Mouse (Mus musculus): ENCODE measurements at regions not wholly inside any gene's neighbourhood (a gene's known extent, or its start where the extent isn't known, plus 50 kb on each side); places are given as distances from the start of the nearest gene placed in this dataset.

DNA sequence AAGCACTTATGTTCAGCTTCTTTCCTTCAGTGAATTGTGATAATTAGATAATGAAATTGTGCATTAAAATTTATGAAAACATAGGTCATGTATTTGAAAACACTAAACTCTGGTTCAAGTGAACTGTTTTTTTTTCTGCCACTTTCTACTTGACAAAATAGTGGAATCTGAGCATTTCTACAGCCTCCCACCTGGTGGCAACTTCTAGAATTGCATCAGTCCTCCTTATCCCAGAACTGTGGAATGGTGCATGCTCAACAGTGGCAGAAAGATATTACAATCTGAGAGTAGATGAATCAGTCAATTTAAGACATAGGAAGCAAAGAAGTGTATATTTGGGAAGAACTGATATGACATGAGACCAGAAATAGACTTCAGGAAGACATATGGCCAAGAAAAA lies 84.1 kb upstream of the Gm28269 start:
- peak; percentile 13 for DNase-seq (ENCODE audit: low spot score)

DNA sequence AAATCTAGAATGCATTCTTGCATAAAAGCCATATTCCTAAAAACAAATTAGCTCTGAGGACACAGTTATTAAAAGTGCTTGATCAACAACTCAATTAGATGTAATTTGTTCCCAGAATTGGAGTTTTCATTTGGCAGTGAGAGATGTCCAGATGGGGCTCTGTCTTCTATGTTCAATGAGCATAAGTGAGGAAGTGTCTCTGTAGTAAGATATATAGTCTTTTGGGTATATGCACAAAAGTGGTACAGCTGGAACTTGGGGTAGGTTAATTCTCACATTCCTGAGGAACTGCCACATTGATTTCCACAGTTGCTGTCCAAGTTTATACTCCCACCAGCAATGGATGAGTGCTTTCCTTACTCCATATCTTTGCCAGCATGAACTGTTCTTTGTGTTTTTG lies 64.3 kb upstream of the Gm28269 start:
- DNase-seq (ENCODE audit: low spot score) = no peak

DNA sequence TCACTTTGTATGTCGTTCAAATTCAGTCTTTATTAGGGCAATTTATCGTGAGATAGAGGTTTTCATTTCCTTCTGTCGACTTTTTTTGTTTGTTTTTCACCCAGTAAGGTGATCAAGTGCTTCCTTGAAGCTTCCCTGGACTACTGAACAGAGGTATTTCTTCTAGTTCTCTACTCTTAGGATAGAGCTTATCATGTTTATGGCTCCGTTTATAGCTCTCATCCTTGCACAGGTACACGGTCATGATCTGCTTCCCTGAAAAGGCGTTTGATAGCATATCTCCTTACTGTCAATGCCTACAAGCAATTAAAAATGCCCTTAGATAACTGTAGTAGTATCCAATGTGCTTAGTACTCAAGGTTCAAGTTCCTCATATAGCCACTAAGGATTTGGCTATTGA lies 56.9 kb upstream of the Gm28269 start:
- no peak for DNase-seq (ENCODE audit: low spot score)
